Mouse (Mus musculus): Measurements from ENCODE around the gene Acta1.

GRCm38 (mm10) chr8:123854252-123854651, 40.3 kb downstream of the Acta1 start:
- no peak for TF ChIP-seq CHD2 (IDR thresholded peaks at IDR 0.05; ENCODE audit: low read depth, low read length)
- TF ChIP-seq MAFK (IDR thresholded peaks at IDR 0.05; ENCODE audit: insufficient read depth, low read depth, low read length): no peak
